In the genomic region with DNA sequence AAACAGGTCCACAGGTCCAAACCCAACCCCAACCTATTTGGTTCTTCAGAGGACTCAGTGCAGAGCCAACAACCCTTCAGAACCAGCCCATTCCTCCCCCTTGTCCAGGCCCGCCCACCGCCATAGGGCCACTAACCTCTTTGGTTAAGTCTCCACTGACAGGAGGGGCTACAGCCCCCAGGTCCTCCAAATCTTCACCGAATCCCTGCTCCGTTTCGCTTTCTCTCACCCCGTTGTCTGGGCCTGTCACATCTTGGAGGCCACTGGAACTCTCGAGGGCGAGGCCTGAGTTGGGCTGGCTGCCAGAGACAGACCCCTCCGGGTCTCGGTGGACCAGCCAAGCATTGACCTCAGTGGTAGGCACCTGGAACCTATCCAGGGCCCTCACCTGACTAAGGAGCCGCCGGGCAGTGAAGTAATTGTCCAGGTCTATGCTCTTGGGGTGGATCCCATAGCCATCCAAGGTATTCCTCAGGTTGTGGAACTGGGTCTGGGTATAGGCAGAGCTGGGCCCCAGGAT, we compare ENCODE assay signal across 8 mouse cellular contexts. TPM values are rescaled to one million over a fixed set of nuclear protein-coding genes. Genes with fewer than 3 reads are reported as not detected.
DNase-seq lines count a peak whose midpoint lies in the region; ATAC-seq lines count a peak whose summit lies in the region.

No protein-coding gene starts in this region.

- no peaks in the 10 kb centered on the region for H3K27me3 ChIP-seq in limb, embryonic 12.5 days

- ATAC-seq in limb, embryonic 12.5 days (ENCODE audit: insufficient number of reproducible peaks, insufficient read depth, low FRiP score, low TSS enrichment, low read depth): no peak

- H3K9ac ChIP-seq in limb, embryonic 12.5 days (replicated peaks): peak overlapping the region; percentile 53

- peak overlapping the region; percentile 38; the same call in 1 of the 2 replicates for H3K4me2 ChIP-seq in limb, embryonic 12.5 days

- no peaks in the 10 kb centered on the region for H3K9me3 ChIP-seq in limb, embryonic 12.5 days

- H3K36me3 ChIP-seq in limb, embryonic 12.5 days: peaks cover 28% of the 10 kb centered on the region

- H3K27ac ChIP-seq in limb, embryonic 12.5 days: peak overlapping the region; percentile 45; the same call in 1 of the 2 replicates

- peak overlapping the region; percentile 11; the same call in 1 of the 2 replicates for H3K4me3 ChIP-seq in limb, embryonic 12.5 days (replicated peaks)

- peaks cover 66% of the 10 kb centered on the region for H3K4me1 ChIP-seq in limb, embryonic 12.5 days (replicated peaks)

- WGBS in limb, embryonic 12.5 days: 89% methylated on average over 12 of the region's 12 CpGs

- DNase-seq in cerebellum, adult 9-10 months: peak; percentile 61
- DNase-seq in cerebellum, adult 8-10 months: no peak
- peak; percentile 36 for DNase-seq in MN1 (ENCODE audit: low spot score)
- peak; percentile 33 for DNase-seq in heart, postnatal 4 days
- peak; percentile 61 for DNase-seq in testis, postnatal 10 days (ENCODE audit: low spot score)
- DNase-seq in urinary bladder, postnatal 4 days (ENCODE audit: low spot score in 2 of 2): no peak
- no peak for DNase-seq in left cerebral cortex, adult 9 months (ENCODE audit: low spot score in 2 of 2)

RNA-seq across cellular contexts. Expression of gene Nfe2l1, which starts 2.6 kb away (rescaled TPM):
- total RNA-seq in heart, postnatal 4 days (2021): 100 to 1,000 TPM; 200 to 203 TPM
- 66.3 and 70.1 TPM in 2 replicates for polyA plus RNA-seq in limb, embryonic 12.5 days (2016; fragmentation: Nextera tagmentation; extraction: Ambion mirVana)

RNA-seq across cellular contexts. Expression of gene Copz2, which starts 22.5 kb away (rescaled TPM):
- total RNA-seq in heart, postnatal 4 days (2021): 10 to 100 TPM; 51.2 to 52.7 TPM
- 78.1 and 88.3 TPM in 2 replicates for polyA plus RNA-seq in limb, embryonic 12.5 days (2016; fragmentation: Nextera tagmentation; extraction: Ambion mirVana)

RNA-seq across cellular contexts. Expression of gene Cbx1, which starts 38.2 kb away (rescaled TPM):
- total RNA-seq in heart, postnatal 4 days (2021): 10 to 100 TPM; 69.6 to 72.0 TPM
- 184 and 189 TPM in 2 replicates for polyA plus RNA-seq in limb, embryonic 12.5 days (2016; fragmentation: Nextera tagmentation; extraction: Ambion mirVana)

RNA-seq across cellular contexts. Expression of gene Snx11, which starts 49.8 kb away (rescaled TPM):
- total RNA-seq in heart, postnatal 4 days (2021): 10 to 100 TPM; 15.5 to 18.2 TPM
- 21.1 and 21.2 TPM in 2 replicates for polyA plus RNA-seq in limb, embryonic 12.5 days (2016; fragmentation: Nextera tagmentation; extraction: Ambion mirVana)

Comparison
In these comparisons a context has a peak if more than half of its experiments do, and no peak if none do; other contexts are left out.
1. DNase-seq: peak in cerebellum, adult 9-10 months (single experiment), MN1 (single experiment), heart, postnatal 4 days (single experiment) and testis, postnatal 10 days (single experiment); none in cerebellum, adult 8-10 months (single experiment), urinary bladder, postnatal 4 days (0 of 2) and left cerebral cortex, adult 9 months (0 of 2).